Mouse (Mus musculus) midbrain, postnatal 0 days (tissue): ENCODE results near the gene Cdsn. TPM values are rescaled to one million over a fixed set of nuclear protein-coding genes. Genes with fewer than 3 reads are reported as not detected.

Experiments
- ATAC-seq: fragments of 200-750 bp; cut with Nextera tagmentation; 2 replicates; pipeline ENCODE4 v1.8.0; 2017; ENCODE audit warnings: moderate number of reproducible peaks, mild to moderate bottlenecking, moderate TSS enrichment, moderate library complexity; ENCODE audit not compliant: low FRiP score
- DNase-seq: peaks from one replicate; pipeline ENCODE4 v3.0.0-alpha.2; 2015; ENCODE audit warnings: low spot score
- H3K27ac ChIP-seq: fragments of 300-500 bp; sonication (generic); 2 replicates; pipeline ENCODE4 v1.5.1; 2014; ENCODE audit warnings: low read depth, mild to moderate bottlenecking, low read length, mixed read lengths
- H3K27me3 ChIP-seq: fragments of 300-500 bp; sonication (generic); 2 replicates; pipeline ENCODE4 v1.6.1; 2014; ENCODE audit warnings: low read length, control low read depth, mixed read lengths; ENCODE audit not compliant: insufficient read depth
- H3K36me3 ChIP-seq: fragments of 300-500 bp; sonication (generic); 2 replicates; pipeline ENCODE4 v1.6.1; 2014; ENCODE audit warnings: low read length, control low read depth, mixed read lengths; ENCODE audit not compliant: insufficient read depth
- H3K4me1 ChIP-seq: fragments of 300-500 bp; sonication (generic); 2 replicates; pipeline ENCODE4 v1.6.1; 2014; ENCODE audit warnings: mild to moderate bottlenecking, control low read depth, antibody characterized with exemption, low read length, mixed read lengths; ENCODE audit not compliant: insufficient read depth
- H3K4me2 ChIP-seq: fragments of 300-500 bp; sonication (generic); 2 replicates; pipeline ENCODE4 v1.6.1; 2014; ENCODE audit warnings: low read depth, mild to moderate bottlenecking, low read length, mixed read lengths; ENCODE audit not compliant: poor library complexity, severe bottlenecking
- H3K4me3 ChIP-seq: fragments of 300-500 bp; sonication (generic); 2 replicates; pipeline ENCODE4 v1.5.1; 2014; ENCODE audit warnings: low read depth, mild to moderate bottlenecking, low read length, moderate library complexity
- H3K9ac ChIP-seq: fragments of 300-500 bp; sonication (generic); replicated peaks from 2 replicates; pipeline ENCODE4 v1.6.1; 2014; ENCODE audit warnings: mild to moderate bottlenecking, low read length, moderate library complexity, mixed read lengths; ENCODE audit not compliant: poor library complexity, severe bottlenecking
- H3K9me3 ChIP-seq: fragments of 300-500 bp; sonication (generic); 2 replicates; pipeline ENCODE4 v1.6.1; 2016; ENCODE audit warnings: low read length, control low read depth
- CTCF ChIP-seq: IDR thresholded peaks from 2 replicates; pipeline ENCODE4 v1.5.1; 2016; ENCODE audit warnings: antibody characterized with exemption, mild to moderate bottlenecking
- WGBS: fragments of 180-500 bp; shearing (Covaris S2); extraction: QIAGEN DNeasy Blood & Tissue Kit; methylation state at CpG from one replicate; pipeline ENCODE4 v1.1.7; 2014; 5-methylcytosine and 5-hydroxymethylcytosine counted together
- polyA plus RNA-seq: library from polyadenylated mRNA; unstranded; fragments of >200 nt; fragmentation: Nextera tagmentation; extraction: Ambion mirVana; gene quantifications from 2 replicates; pipeline ENCODE4 v1.2.1, GENCODE M21; 2015
- total RNA-seq: library from RNA; depleted of rRNA; stranded (reverse); fragments of >200 nt; gene quantifications from 2 replicates; pipeline ENCODE4 v1.2.3, GENCODE M21; 2014

The Cdsn gene
- total and polyA plus RNA-seq, 2 experiments from 2014 or later = 0.22 to 1.2 TPM

DNA sequence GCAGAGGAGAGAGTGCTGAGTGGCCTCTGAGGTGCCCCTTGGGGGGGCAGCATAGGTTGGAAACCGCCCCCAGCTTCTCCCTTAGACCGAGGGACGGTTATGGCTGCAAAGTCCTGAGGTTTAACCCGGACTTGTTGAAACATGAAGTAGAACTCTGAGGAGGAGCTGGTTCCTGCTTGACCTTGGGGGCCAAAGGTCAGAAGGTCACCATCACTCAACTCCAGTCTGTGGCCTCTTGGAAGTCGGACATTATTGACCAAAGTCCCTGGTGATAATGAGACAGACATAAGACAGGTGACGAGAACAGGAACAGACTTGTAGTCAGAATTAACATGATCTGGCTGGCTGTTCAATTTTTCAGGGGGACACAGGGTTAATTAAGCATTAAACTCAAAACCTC, 37.2 kb upstream of the Cdsn start:
- no peak for ATAC-seq
- WGBS = 56% methylated on average over 6 of the region's 6 CpGs
- H3K4me3 ChIP-seq = no peak overlapping the region

DNA sequence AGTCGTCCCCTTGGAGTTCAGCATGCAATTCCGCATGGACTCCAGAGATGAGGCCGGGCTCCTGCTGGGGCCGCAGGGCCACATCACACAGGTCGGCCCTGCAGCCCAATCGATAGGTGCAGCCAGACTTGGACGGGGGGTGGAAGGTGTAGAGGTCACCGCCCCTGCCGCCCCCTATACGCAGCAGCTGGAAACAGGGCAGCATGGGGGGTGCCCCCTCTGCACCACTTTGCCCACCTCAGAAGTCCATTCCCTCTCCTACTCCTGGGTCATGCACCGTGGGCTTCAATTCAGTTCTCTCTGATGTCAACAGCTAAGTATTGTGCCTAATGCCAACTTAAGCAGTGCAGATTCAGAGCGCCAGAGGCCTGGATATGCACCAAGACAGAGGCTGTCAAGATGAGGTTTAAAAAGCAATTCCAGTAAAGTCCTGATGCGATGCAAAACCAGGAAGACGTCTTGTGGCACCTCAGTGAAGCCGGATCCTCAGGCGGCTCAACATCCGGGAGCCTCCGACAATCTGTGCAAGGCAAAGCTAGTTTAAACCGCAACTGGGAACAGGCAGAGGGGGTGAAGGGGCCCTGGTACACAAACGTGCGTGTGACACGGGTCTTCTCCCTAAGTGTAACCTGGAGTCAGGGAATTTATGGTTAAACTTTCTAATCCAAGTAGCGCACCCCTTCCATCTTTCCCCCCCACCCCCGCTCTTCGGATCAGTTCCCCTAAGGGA, 35.9 kb upstream of the Cdsn start:
- DNase-seq = peak; percentile 27
- H3K27ac ChIP-seq = no peak overlapping the region
- H3K9ac ChIP-seq = peak overlapping the region; percentile 36; the same call in 1 of the 2 replicates
- no peak for TF ChIP-seq CTCF
- ATAC-seq = peak; percentile 58
- no peaks in the 10 kb centered on the region for H3K27me3 ChIP-seq
- no peaks in the 10 kb centered on the region; the same call in 1 of the 2 replicates for H3K4me1 ChIP-seq
- H3K9me3 ChIP-seq = no peaks in the 10 kb centered on the region
- WGBS = 8% methylated on average over 25 of the region's 25 CpGs
- peak overlapping the region; percentile 97 for H3K4me2 ChIP-seq
- peak overlapping the region; percentile 53 for H3K4me3 ChIP-seq
- no peaks in the 10 kb centered on the region for H3K36me3 ChIP-seq

More for the DNA sequence above, 37.2 kb upstream of the Cdsn start:
- Histone ChIP-seq H3K9me3 (no peaks in the 10 kb centered on the region), H3K4me2 (no peak overlapping the region), H3K9ac (no peak overlapping the region), H3K27ac (no peak overlapping the region), H3K4me1 (no peaks in the 10 kb centered on the region; the same call in 1 of the 2 replicates), H3K36me3 (no peaks in the 10 kb centered on the region), H3K27me3 (no peaks in the 10 kb centered on the region)
- DNase-seq = no peak
- no peak for TF ChIP-seq CTCF

- Histone ChIP-seq H3K36me3 (no peaks in the 10 kb centered on the region), H3K9ac (peak within 1 kb of the TSS; percentile 36; the same call in 1 of the 2 replicates), H3K27ac (no peak within 1 kb of the TSS), H3K9me3 (no peaks in the 10 kb centered on the region), H3K4me2 (peak within 1 kb of the TSS; percentile 97), H3K27me3 (no peaks in the 10 kb centered on the region), H3K4me1 (no peaks in the 10 kb centered on the region; the same call in 1 of the 2 replicates), H3K4me3 (peak within 1 kb of the TSS; percentile 53)
- under 1% methylated on average over 66 of the region's 67 CpGs for WGBS
- no peak for TF ChIP-seq CTCF
- DNase-seq (peak; percentile 96), ATAC-seq (peak; percentile 91)
Measured at GRCm38 (mm10) chr17:35516652-35517500, 35.1 kb upstream of the Cdsn start, which contains the start of the genes Tcf19 and Cchcr1. Tcf19 (minus strand) TSS chr17:35516824. Cchcr1 (plus strand) TSS chr17:35517100.

DNA sequence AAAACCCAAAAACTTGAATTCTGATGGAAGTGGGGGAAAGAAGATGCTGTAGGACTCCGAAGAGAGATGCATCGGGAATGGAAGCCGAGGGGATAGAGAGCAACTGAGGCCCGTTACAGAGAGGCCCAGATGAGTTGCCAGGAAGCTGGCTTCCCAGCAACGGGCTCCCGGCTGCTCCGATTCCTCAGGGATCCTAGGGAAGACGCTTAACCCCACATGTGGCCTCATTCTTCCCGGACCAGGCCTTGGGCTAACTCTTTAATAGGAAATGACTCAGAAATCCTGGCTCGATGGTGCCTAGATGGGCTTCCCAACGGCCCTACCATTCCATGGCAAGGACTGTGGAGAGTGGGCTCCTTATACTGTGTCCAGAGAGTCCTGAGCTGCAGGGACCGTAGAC, 34.4 kb upstream of the Cdsn start:
- peak overlapping the region; percentile 53 for H3K4me3 ChIP-seq
- no peaks in the 10 kb centered on the region for H3K9me3 ChIP-seq
- H3K27me3 ChIP-seq = no peaks in the 10 kb centered on the region
- DNase-seq (no peak), ATAC-seq (no peak)
- 0 out of 2 replicates have a peak overlapping the region, but pooled peaks have one; percentile 13 for H3K9ac ChIP-seq
- H3K27ac ChIP-seq = no peak overlapping the region
- no peaks in the 10 kb centered on the region; the same call in 1 of the 2 replicates for H3K4me1 ChIP-seq
- H3K36me3 ChIP-seq = no peaks in the 10 kb centered on the region
- TF ChIP-seq CTCF = no peak
- 8% methylated on average over 12 of the region's 12 CpGs for WGBS
- peak overlapping the region; percentile 97 for H3K4me2 ChIP-seq

GRCm38 (mm10) chr17:35524354-35524753, 27.6 kb upstream of the Cdsn start:
- H3K4me2 ChIP-seq = no peak overlapping the region
- no peak overlapping the region for H3K9ac ChIP-seq
- ATAC-seq (no peak), DNase-seq (no peak)
- WGBS = 88% methylated on average over 9 of the region's 9 CpGs
- H3K36me3 ChIP-seq = no peaks in the 10 kb centered on the region
- H3K9me3 ChIP-seq = no peaks in the 10 kb centered on the region
- H3K27me3 ChIP-seq = no peaks in the 10 kb centered on the region
- no peak overlapping the region for H3K27ac ChIP-seq
- no peak overlapping the region for H3K4me3 ChIP-seq
- no peaks in the 10 kb centered on the region for H3K4me1 ChIP-seq
- no peak for TF ChIP-seq CTCF
